Mouse (Mus musculus) gastrocnemius, postnatal 36 days (tissue): ENCODE data around the gene Clcn2. TPM values are rescaled to one million over a fixed set of nuclear protein-coding genes. Genes with fewer than 3 reads are reported as not detected.
"Not testable (repeated sequence)": the region's sequence is repeated elsewhere in the genome, so short reads cannot be mapped to it uniquely, and the experiment has no call there.

Experiments
- DNase-seq, 2 experiments: peaks; one replicate each; pipeline ENCODE4 v3.0.0; 2022
- intact Hi-C: fragments of 180-260 bp; cut with DNase I; formaldehyde crosslinking; loops from one replicate; pipeline ENCODE4 v1.15.1; 2025
- total RNA-seq, 2 experiments: library from RNA; stranded (reverse); gene quantifications; 2 replicates each; pipeline ENCODE4 v1.2.3; 2021

Gene Clcn2
- total RNA-seq, 2 experiments from 2014 or later: 0.99 to 1.0 TPM

DNA sequence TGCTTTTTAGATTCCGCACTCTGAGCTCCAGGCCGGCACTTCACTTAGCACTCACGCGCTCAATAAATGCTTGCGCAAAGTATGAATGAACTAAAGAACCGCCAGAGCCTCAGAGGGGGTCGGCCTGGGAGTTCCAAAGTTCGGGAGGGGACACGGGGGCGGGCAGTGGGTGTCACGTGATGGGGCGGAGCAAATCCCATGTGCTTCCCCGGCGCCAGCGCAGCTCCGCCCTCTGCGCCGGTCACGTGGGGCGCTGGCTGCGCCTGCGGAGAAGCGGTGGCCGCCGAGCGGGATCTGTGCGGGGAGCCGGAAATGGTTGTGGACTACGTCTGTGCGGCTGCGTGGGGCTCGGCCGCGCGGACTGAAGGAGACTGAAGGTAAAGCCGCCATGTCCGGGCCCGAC is 45.0 kb downstream of the Clcn2 start:
- intact Hi-C loops: no loop called here
- DNase-seq: peak; percentile 93 to 95

DNA sequence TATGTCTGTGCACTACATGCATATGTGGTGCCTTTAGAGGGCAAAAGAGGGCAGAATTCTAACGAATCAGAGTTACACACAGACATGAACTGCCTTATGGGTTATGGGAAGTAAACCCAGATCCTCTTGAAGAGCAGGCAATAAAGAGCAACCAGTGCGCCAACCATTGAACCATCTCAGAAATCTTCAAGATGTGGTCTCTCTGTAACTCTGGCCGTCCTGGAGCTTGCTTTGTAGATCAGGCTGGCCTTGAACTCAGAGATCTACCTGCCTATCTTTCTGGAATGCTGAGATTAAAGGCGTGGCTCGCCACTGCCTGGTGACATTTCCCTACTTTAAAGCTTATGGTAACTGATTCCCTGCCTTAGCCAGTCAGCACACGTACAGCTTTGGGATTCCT is 45.7 kb downstream of the Clcn2 start:
- intact Hi-C loops: no loop called here
- no peak for DNase-seq

DNA sequence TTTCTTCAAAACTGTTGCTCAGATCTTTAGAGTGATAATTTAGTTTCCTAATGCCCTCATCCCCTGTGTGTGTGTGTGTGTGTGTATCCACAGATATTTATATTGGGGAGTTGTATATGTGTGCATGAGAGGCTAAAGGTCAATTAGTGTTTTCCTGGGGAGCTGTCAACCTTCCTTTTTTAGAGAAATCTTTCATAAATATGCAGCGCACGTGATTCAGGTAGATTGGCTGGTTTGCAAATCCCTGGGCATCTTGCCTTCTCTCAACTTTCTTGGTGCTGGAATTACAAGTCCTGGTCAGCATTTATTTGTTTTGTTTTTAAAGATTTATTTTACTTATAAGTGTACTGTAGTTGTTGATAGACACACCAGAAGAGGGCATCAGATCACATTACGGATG is 47.3 kb downstream of the Clcn2 start:
- intact Hi-C loops: no loop called here
- no peak for DNase-seq

DNA sequence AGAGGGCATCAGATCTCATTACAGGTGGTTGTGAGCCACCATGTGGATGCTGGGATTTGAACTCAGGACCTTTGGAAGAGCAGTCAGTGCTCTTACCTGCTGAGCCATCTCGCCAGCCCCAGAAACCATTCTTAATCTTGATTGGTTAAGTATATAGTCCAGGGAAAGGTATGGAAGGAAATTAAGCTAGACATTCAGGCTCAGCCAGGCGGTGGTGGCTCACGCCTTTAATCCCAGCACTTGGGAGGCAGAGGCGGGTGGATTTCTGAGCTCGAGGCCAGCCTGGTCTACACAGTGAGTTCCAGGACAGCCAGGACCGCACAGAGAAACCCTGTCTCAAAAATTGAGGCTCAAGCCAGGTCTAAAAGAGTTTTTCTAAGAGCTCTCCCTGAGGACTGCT is 49.5 kb downstream of the Clcn2 start, which contains the start of gene Eif4g1:
Eif4g1 (plus strand) TSS at position 301 of the 400 bp plus-strand sequence.
- intact Hi-C loops: not testable (repeated sequence)

DNA sequence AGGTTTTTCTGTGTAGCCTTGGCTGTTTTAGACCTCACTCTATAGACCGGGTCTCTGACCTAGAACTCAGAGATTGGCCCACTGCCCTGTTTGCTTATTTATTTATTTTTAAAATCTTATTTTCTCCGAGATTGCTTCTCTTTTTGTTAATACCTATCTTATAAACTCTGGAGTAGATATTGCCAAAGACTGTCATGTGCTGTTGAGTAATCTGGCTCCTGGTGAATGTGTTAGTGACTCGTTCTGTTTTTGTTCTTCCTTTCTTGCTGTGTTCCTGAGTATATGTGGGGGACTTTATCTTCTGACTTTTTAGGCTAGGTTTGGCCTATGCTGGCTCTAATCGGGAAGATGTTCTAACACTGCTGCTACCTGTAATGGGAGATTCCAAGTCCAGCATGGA is 59.9 kb downstream of the Clcn2 start:
- DNase-seq: no peak
- intact Hi-C loops: no loop called here

More for the DNA sequence above, 49.5 kb downstream of the Clcn2 start, which contains the start of gene Eif4g1:
- DNase-seq: not testable (repeated sequence)

DNA sequence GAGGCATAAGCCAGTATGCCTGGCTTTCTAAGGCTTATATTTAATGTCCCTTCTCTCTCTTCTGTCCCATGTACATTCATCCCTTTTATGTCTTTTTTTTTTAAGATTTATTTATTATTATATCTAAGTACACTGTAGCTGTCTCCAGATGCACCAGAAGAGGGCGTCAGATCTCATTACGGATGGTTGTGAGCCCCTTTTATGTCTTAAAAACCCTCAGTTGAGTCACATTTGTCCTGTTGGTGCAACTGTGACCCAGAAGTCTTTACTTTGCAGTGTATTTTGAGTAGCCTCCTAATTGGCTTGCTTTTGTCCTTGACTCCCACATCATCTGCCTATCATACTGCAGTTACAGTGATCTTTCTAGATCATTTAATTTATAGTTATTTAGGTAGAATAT is 64.2 kb downstream of the Clcn2 start:
- intact Hi-C loops: no loop called here
- no peak for DNase-seq

Other genes starting within 250 kb of the Clcn2 start
- gene Eif2b5, start 218.9 kb downstream of the Clcn2 start, total RNA-seq: 10 to 100 TPM; 44.2 to 56.1 TPM
- gene Dvl3, start 200.8 kb downstream of the Clcn2 start, total RNA-seq: 10 to 100 TPM; 27.8 to 28.8 TPM
- gene Ap2m1, start 182.3 kb downstream of the Clcn2 start, total RNA-seq: 100 to 1,000 TPM; 133 to 135 TPM
- 10 to 100 TPM; 51.0 to 69.7 TPM for gene Abcf3, start 169.2 kb downstream of the Clcn2 start, total RNA-seq
- not detected for gene Vwa5b2, start 128.3 kb downstream of the Clcn2 start, total RNA-seq
- gene Eef1akmt4, start 106.2 kb downstream of the Clcn2 start, total RNA-seq: 1 to 10 TPM; 3.7 to 5.5 TPM
- gene Gm49333, start 106.1 kb downstream of the Clcn2 start, total RNA-seq: not detected
- 10 to 100 TPM; 12.7 to 15.8 TPM for gene Alg3, start 106.0 kb downstream of the Clcn2 start, total RNA-seq
- gene Camk2n2, start 96.5 kb downstream of the Clcn2 start, total RNA-seq: 1 to 10 TPM; 1.0 to 1.3 TPM
- under 1 TPM; 0.30 to 0.41 TPM for gene Ece2, start 87.9 kb downstream of the Clcn2 start, total RNA-seq
- 100 to 1,000 TPM; 189 to 197 TPM for gene Psmd2, start 66.1 kb downstream of the Clcn2 start, total RNA-seq
- 100 to 1,000 TPM; 395 to 402 TPM for gene Eif4g1, start 49.4 kb downstream of the Clcn2 start, total RNA-seq
- 10 to 100 TPM; 50.1 to 79.3 TPM for gene Fam131a, start 24.5 kb downstream of the Clcn2 start, total RNA-seq
- gene Polr2h, start 81 bp downstream of the Clcn2 start, total RNA-seq: 1 to 10 TPM; 7.7 to 9.3 TPM
- 1 to 10 TPM; 2.3 to 3.0 TPM for gene Chrd, start 15.4 kb upstream of the Clcn2 start, total RNA-seq
- 1 to 10 TPM; 3.6 to 4.0 TPM for gene Thpo, start 16.8 kb upstream of the Clcn2 start, total RNA-seq